Mouse (Mus musculus): ENCODE measurements around the gene C8b. TPM values are rescaled to one million over a fixed set of nuclear protein-coding genes. Genes with fewer than 3 reads are reported as not detected.

C8b gene
- polyA plus RNA-seq, 1 experiment = not detected

- Histone ChIP-seq H3K36me3 (ENCODE audit: control insufficient read depth, insufficient read depth, low read length) (no peaks in the 10 kb centered on the region), H3K4me3 (ENCODE audit: control insufficient read depth, insufficient read depth, low read length) (no peak overlapping the region), H3K4me1 (replicated peaks; ENCODE audit: control insufficient read depth, insufficient read depth, low read length) (no peaks in the 10 kb centered on the region), H3K27ac (ENCODE audit: control insufficient read depth, insufficient read depth, low read length) (no peak overlapping the region), H3K27me3 (ENCODE audit: control insufficient read depth, insufficient read depth, low read length) (no peaks in the 10 kb centered on the region)
- 96% methylated on average over 3 of the region's 3 CpGs for WGBS
- no peak for DNase-seq
- TF ChIP-seq CTCF (IDR thresholded peaks at IDR 0.05; ENCODE audit: borderline replicate concordance, control insufficient read depth, extremely low read depth, insufficient read depth, low read length, poor library complexity) = no peak
- no peak for TF ChIP-seq POLR2A (IDR thresholded peaks at IDR 0.05; ENCODE audit: control insufficient read depth, extremely low read depth, insufficient read depth, low read length, poor library complexity)
Measured at GRCm38 (mm10) chr4:104801625-104802024, 35.5 kb downstream of the C8b start.

GRCm38 (mm10) chr4:104804100-104804499 is 38.0 kb downstream of the C8b start:
- H3K4me3 ChIP-seq (ENCODE audit: control insufficient read depth, insufficient read depth, low read length) = no peak overlapping the region
- WGBS = 97% methylated on average over 4 of the region's 4 CpGs
- TF ChIP-seq CTCF (IDR thresholded peaks at IDR 0.05; ENCODE audit: borderline replicate concordance, control insufficient read depth, extremely low read depth, insufficient read depth, low read length, poor library complexity) (no peak), POLR2A (IDR thresholded peaks at IDR 0.05; ENCODE audit: control insufficient read depth, extremely low read depth, insufficient read depth, low read length, poor library complexity) (no peak)
- no peaks in the 10 kb centered on the region for H3K36me3 ChIP-seq (ENCODE audit: control insufficient read depth, insufficient read depth, low read length)
- no peak for DNase-seq
- no peaks in the 10 kb centered on the region for H3K27me3 ChIP-seq (ENCODE audit: control insufficient read depth, insufficient read depth, low read length)
- H3K27ac ChIP-seq (ENCODE audit: control insufficient read depth, insufficient read depth, low read length) = no peak overlapping the region
- H3K4me1 ChIP-seq (replicated peaks; ENCODE audit: control insufficient read depth, insufficient read depth, low read length) = no peaks in the 10 kb centered on the region

- WGBS = 91% methylated on average over 19 of the region's 19 CpGs
- no peak for TF ChIP-seq CTCF (IDR thresholded peaks at IDR 0.05; ENCODE audit: borderline replicate concordance, control insufficient read depth, extremely low read depth, insufficient read depth, low read length, poor library complexity)
- no peak for TF ChIP-seq POLR2A (IDR thresholded peaks at IDR 0.05; ENCODE audit: control insufficient read depth, extremely low read depth, insufficient read depth, low read length, poor library complexity)
- no peak overlapping the region for H3K4me3 ChIP-seq (ENCODE audit: control insufficient read depth, insufficient read depth, low read length)
- DNase-seq = no peak
- no peaks in the 10 kb centered on the region for H3K4me1 ChIP-seq (replicated peaks; ENCODE audit: control insufficient read depth, insufficient read depth, low read length)
- H3K27me3 ChIP-seq (ENCODE audit: control insufficient read depth, insufficient read depth, low read length) = no peaks in the 10 kb centered on the region
- H3K36me3 ChIP-seq (ENCODE audit: control insufficient read depth, insufficient read depth, low read length) = no peaks in the 10 kb centered on the region
- no peak overlapping the region for H3K27ac ChIP-seq (ENCODE audit: control insufficient read depth, insufficient read depth, low read length)
Measured at GRCm38 (mm10) chr4:104805414-104806257, 39.5 kb downstream of the C8b start.

GRCm38 (mm10) chr4:104810710-104811286 is 44.7 kb downstream of the C8b start:
- Histone ChIP-seq H3K27ac (ENCODE audit: control insufficient read depth, insufficient read depth, low read length) (no peak overlapping the region), H3K4me1 (replicated peaks; ENCODE audit: control insufficient read depth, insufficient read depth, low read length) (no peaks in the 10 kb centered on the region), H3K27me3 (ENCODE audit: control insufficient read depth, insufficient read depth, low read length) (no peaks in the 10 kb centered on the region), H3K4me3 (ENCODE audit: control insufficient read depth, insufficient read depth, low read length) (no peak overlapping the region), H3K36me3 (ENCODE audit: control insufficient read depth, insufficient read depth, low read length) (no peaks in the 10 kb centered on the region)
- no peak for DNase-seq
- TF ChIP-seq POLR2A (IDR thresholded peaks at IDR 0.05; ENCODE audit: control insufficient read depth, extremely low read depth, insufficient read depth, low read length, poor library complexity) (no peak), CTCF (IDR thresholded peaks at IDR 0.05; ENCODE audit: borderline replicate concordance, control insufficient read depth, extremely low read depth, insufficient read depth, low read length, poor library complexity) (no peak)
- 83% methylated on average over 10 of the region's 10 CpGs for whole genome bisulfite sequencing

GRCm38 (mm10) chr4:104813617-104814016 is 47.5 kb downstream of the C8b start:
- no peak for DNase-seq
- Histone ChIP-seq H3K27ac (ENCODE audit: control insufficient read depth, insufficient read depth, low read length) (no peak overlapping the region), H3K4me1 (replicated peaks; ENCODE audit: control insufficient read depth, insufficient read depth, low read length) (no peaks in the 10 kb centered on the region), H3K36me3 (ENCODE audit: control insufficient read depth, insufficient read depth, low read length) (no peaks in the 10 kb centered on the region), H3K4me3 (ENCODE audit: control insufficient read depth, insufficient read depth, low read length) (no peak overlapping the region), H3K27me3 (ENCODE audit: control insufficient read depth, insufficient read depth, low read length) (no peaks in the 10 kb centered on the region)
- 80% methylated on average over 2 of the region's 2 CpGs for WGBS
- TF ChIP-seq CTCF (IDR thresholded peaks at IDR 0.05; ENCODE audit: borderline replicate concordance, control insufficient read depth, extremely low read depth, insufficient read depth, low read length, poor library complexity) = no peak
- no peak for TF ChIP-seq POLR2A (IDR thresholded peaks at IDR 0.05; ENCODE audit: control insufficient read depth, extremely low read depth, insufficient read depth, low read length, poor library complexity)

GRCm38 (mm10) chr4:104816519-104817232 is 50.6 kb downstream of the C8b start:
- Histone ChIP-seq H3K27me3 (ENCODE audit: control insufficient read depth, insufficient read depth, low read length) (no peaks in the 10 kb centered on the region), H3K4me3 (ENCODE audit: control insufficient read depth, insufficient read depth, low read length) (no peak overlapping the region), H3K36me3 (ENCODE audit: control insufficient read depth, insufficient read depth, low read length) (no peaks in the 10 kb centered on the region), H3K27ac (ENCODE audit: control insufficient read depth, insufficient read depth, low read length) (no peak overlapping the region), H3K4me1 (replicated peaks; ENCODE audit: control insufficient read depth, insufficient read depth, low read length) (no peaks in the 10 kb centered on the region)
- TF ChIP-seq CTCF (IDR thresholded peaks at IDR 0.05; ENCODE audit: borderline replicate concordance, control insufficient read depth, extremely low read depth, insufficient read depth, low read length, poor library complexity) = no peak
- TF ChIP-seq POLR2A (IDR thresholded peaks at IDR 0.05; ENCODE audit: control insufficient read depth, extremely low read depth, insufficient read depth, low read length, poor library complexity) = no peak
- WGBS = 88% methylated on average over 4 of the region's 4 CpGs
- DNase-seq = no peak

Data from thymus, adult 2 months (tissue).